Mouse (Mus musculus): ENCODE results near the gene Nptn.

Gene Nptn

GRCm38 (mm10) chr9:58581958-58582540 is at the start of gene Nptn:
Gene Nptn, plus strand, starts transcription at chr9:58582240.
- peak; percentile 98 for DNase-seq

- DNase-seq: no peak
Measured at GRCm38 (mm10) chr9:58533322-58533721, 48.7 kb upstream of the Nptn start.

GRCm38 (mm10) chr9:58534766-58535165 is 47.3 kb upstream of the Nptn start:
- peak; percentile 67 for DNase-seq

- no peak for DNase-seq
Measured at GRCm38 (mm10) chr9:58535447-58536134, 46.4 kb upstream of the Nptn start.

- no peak for DNase-seq
Measured at GRCm38 (mm10) chr9:58537774-58538173, 44.3 kb upstream of the Nptn start.

- DNase-seq: peak; percentile 73
Measured at GRCm38 (mm10) chr9:58539886-58540285, 42.2 kb upstream of the Nptn start.

GRCm38 (mm10) chr9:58541895-58542338 is 40.1 kb upstream of the Nptn start:
- DNase-seq: peak; percentile 83

GRCm38 (mm10) chr9:58544879-58545324 is 37.1 kb upstream of the Nptn start:
- no peak for DNase-seq

- DNase-seq: no peak
Measured at GRCm38 (mm10) chr9:58545428-58545827, 36.6 kb upstream of the Nptn start.

GRCm38 (mm10) chr9:58546630-58547360 is 35.2 kb upstream of the Nptn start:
- peak; percentile 29 for DNase-seq

- DNase-seq: no peak
Measured at GRCm38 (mm10) chr9:58548897-58549296, 33.1 kb upstream of the Nptn start.

- DNase-seq: no peak
Measured at GRCm38 (mm10) chr9:58549694-58550093, 32.3 kb upstream of the Nptn start.

GRCm38 (mm10) chr9:58550928-58551327 is 31.1 kb upstream of the Nptn start:
- DNase-seq: no peak

GRCm38 (mm10) chr9:58552083-58552482 is 30.0 kb upstream of the Nptn start:
- DNase-seq: no peak

GRCm38 (mm10) chr9:58554056-58554907 is 27.8 kb upstream of the Nptn start:
- no peak for DNase-seq

- DNase-seq: peak; percentile 65
Measured at GRCm38 (mm10) chr9:58554908-58555684, 26.9 kb upstream of the Nptn start, which contains the start of gene Cd276. Gene Cd276, minus strand, starts transcription at chr9:58555437.

- DNase-seq: no peak
Measured at GRCm38 (mm10) chr9:58555685-58556414, 26.2 kb upstream of the Nptn start.

- no peak for DNase-seq
Measured at GRCm38 (mm10) chr9:58556627-58557026, 25.4 kb upstream of the Nptn start.

GRCm38 (mm10) chr9:58557457-58558455 is 24.3 kb upstream of the Nptn start:
- DNase-seq: peak; percentile 34

GRCm38 (mm10) chr9:58560211-58560610 is 21.8 kb upstream of the Nptn start:
- no peak for DNase-seq
